ENCODE assay signal across 8 mouse cellular contexts in genomic region chr14:52198141-52198540, GRCm38 (mm10). TPM values are rescaled to one million over a fixed set of nuclear protein-coding genes. Genes with fewer than 3 reads are reported as not detected.
A peak's percentile ranks its signal among the peaks of the same experiment; 100 is the strongest.
DNase-seq lines count a peak whose midpoint lies in the region; ATAC-seq lines count a peak whose summit lies in the region.

No protein-coding gene starts in this region.

- H3K4me3 ChIP-seq in heart, embryonic 14.5 days (ENCODE audit: control insufficient read depth in 1 of 2, insufficient read depth in 1 of 2, low read depth in 1 of 2, low read length in 2 of 2): peak overlapping the region in 1 of 2 experiments; percentile 88; a peak in 2 of 4 replicates
- peak overlapping the region; percentile 100 for H3K4me3 ChIP-seq in hindbrain, embryonic 14.5 days (replicated peaks; ENCODE audit: low read length)
- peak overlapping the region; percentile 100 for H3K4me3 ChIP-seq in midbrain, embryonic 12.5 days

- H3K4me2 ChIP-seq in heart, embryonic 14.5 days (ENCODE audit: low read length): peak overlapping the region; percentile 88
- H3K4me2 ChIP-seq in hindbrain, embryonic 14.5 days (replicated peaks): peak overlapping the region; percentile 89
- H3K4me2 ChIP-seq in midbrain, embryonic 12.5 days (replicated peaks): peak overlapping the region; percentile 68

- no peaks in the 10 kb centered on the region for H3K27me3 ChIP-seq in heart, embryonic 14.5 days (ENCODE audit: control insufficient read depth, insufficient read depth, low read length)
- no peaks in the 10 kb centered on the region for H3K27me3 ChIP-seq in hindbrain, embryonic 14.5 days (ENCODE audit: control insufficient read depth, insufficient read depth, low read length)
- no peaks in the 10 kb centered on the region for H3K27me3 ChIP-seq in midbrain, embryonic 12.5 days

- peaks cover 2 to 15% of the 10 kb centered on the region in 2 experiments; a peak in 2 of 4 replicates for H3K4me1 ChIP-seq in heart, embryonic 14.5 days (ENCODE audit: control insufficient read depth in 2 of 2, insufficient read depth in 2 of 2, low read length in 2 of 2)
- peaks cover 19% of the 10 kb centered on the region for H3K4me1 ChIP-seq in hindbrain, embryonic 14.5 days (replicated peaks; ENCODE audit: control insufficient read depth, insufficient read depth, low read length)
- H3K4me1 ChIP-seq in midbrain, embryonic 12.5 days: peaks cover 15% of the 10 kb centered on the region

- H3K9ac ChIP-seq in heart, embryonic 14.5 days (ENCODE audit: low read length): peak overlapping the region; percentile 97
- peak overlapping the region; percentile 98; the same call in 1 of the 2 replicates for H3K9ac ChIP-seq in hindbrain, embryonic 14.5 days
- peak overlapping the region; percentile 98; the same call in 1 of the 2 replicates for H3K9ac ChIP-seq in midbrain, embryonic 12.5 days (replicated peaks)

- no peak for DNase-seq in heart, postnatal 25 days (ENCODE audit: low spot score)
- peak; percentile 18 for DNase-seq in NIH3T3 (ENCODE audit: low read depth)
- no peak for DNase-seq in hindbrain, embryonic 14.5 days (ENCODE audit: low spot score)
- no peak for DNase-seq in layer of hippocampus, postnatal 36 days
- DNase-seq in testis, postnatal 14 days (ENCODE audit: low spot score): no peak
- no peak for DNase-seq in adrenal gland, adult 2 months

- intact Hi-C loops in heart, postnatal 25 days (cut with DNase I): loop anchor here (5.0 kb wide), 1 partner anchor 91 kb away; no protein-coding TSS in a partner anchor

- H3K27ac ChIP-seq in heart, embryonic 14.5 days (replicated peaks in 1 of 2; ENCODE audit: control insufficient read depth in 1 of 2, insufficient read depth in 1 of 2, low read depth in 2 of 2, low read length in 2 of 2): 0 out of 4 replicates have a peak overlapping the region, but pooled peaks of 1 of the 2 experiments have one; percentile 30
- H3K27ac ChIP-seq in hindbrain, embryonic 14.5 days: 0 out of 2 replicates have a peak overlapping the region, but pooled peaks have one; percentile 97
- no peak overlapping the region; the same call in 1 of the 2 replicates for H3K27ac ChIP-seq in midbrain, embryonic 12.5 days (replicated peaks)

- WGBS in heart, embryonic 14.5 days: 37% methylated on average over 3 of the region's 3 CpGs
- WGBS in hindbrain, embryonic 14.5 days: 20% methylated on average over 3 of the region's 3 CpGs
- 21% methylated on average over 3 of the region's 3 CpGs for WGBS in midbrain, embryonic 12.5 days

- H3K36me3 ChIP-seq in heart, embryonic 14.5 days (ENCODE audit: control insufficient read depth, insufficient read depth, low read length): peaks cover 49% of the 10 kb centered on the region
- peaks cover 57% of the 10 kb centered on the region for H3K36me3 ChIP-seq in hindbrain, embryonic 14.5 days (replicated peaks; ENCODE audit: control insufficient read depth, insufficient read depth)
- H3K36me3 ChIP-seq in midbrain, embryonic 12.5 days: peaks cover 45% of the 10 kb centered on the region

- H3K9me3 ChIP-seq in heart, embryonic 14.5 days (ENCODE audit: control insufficient read depth, low read length): no peaks in the 10 kb centered on the region
- H3K9me3 ChIP-seq in hindbrain, embryonic 14.5 days (ENCODE audit: control insufficient read depth, low read length): no peaks in the 10 kb centered on the region
- no peaks in the 10 kb centered on the region for H3K9me3 ChIP-seq in midbrain, embryonic 12.5 days

- ATAC-seq in heart, embryonic 14.5 days (ENCODE audit: insufficient number of reproducible peaks, insufficient read depth, low FRiP score, low read depth): no peak
- no peak for ATAC-seq in hindbrain, embryonic 14.5 days (ENCODE audit: low FRiP score)
- ATAC-seq in midbrain, embryonic 12.5 days (ENCODE audit: low FRiP score, low read depth): no peak

RNA-seq across cellular contexts. Expression of gene Supt16, which starts 0.9 kb away (rescaled TPM):
- polyA plus RNA-seq in heart, embryonic 14.5 days (2014; fragmentation: Nextera tagmentation; extraction: Ambion mirVana): 30.2 and 36.6 TPM in 2 replicates
- total RNA-seq in heart, postnatal 25 days (2021): 10 to 100 TPM; 22.1 to 23.3 TPM
- 50.2 and 53.3 TPM in 2 replicates for polyA plus RNA-seq in hindbrain, embryonic 14.5 days (2014; fragmentation: Nextera tagmentation; extraction: Ambion mirVana)
- polyA plus RNA-seq in midbrain, embryonic 12.5 days (2016; fragmentation: Nextera tagmentation; extraction: Ambion mirVana): 75.2 and 82.9 TPM in 2 replicates
- 10 to 100 TPM; 52.2 to 53.9 TPM for total RNA-seq in layer of hippocampus, postnatal 36 days (2021)
- total RNA-seq in adrenal gland, adult 2 months (2021): 10 to 100 TPM; 48.2 to 55.7 TPM
- 3.6 and 4.6 TPM in 2 replicates for polyA plus RNA-seq in adrenal gland, adult 2 months (2012; rRNA removed)

RNA-seq across cellular contexts. Expression of gene Chd8, which starts 59.4 kb away (rescaled TPM):
- polyA plus RNA-seq in heart, embryonic 14.5 days (2014; fragmentation: Nextera tagmentation; extraction: Ambion mirVana): 28.2 and 30.3 TPM in 2 replicates
- total RNA-seq in heart, postnatal 25 days (2021): 10 to 100 TPM; 34.6 to 44.8 TPM
- 47.3 and 52.3 TPM in 2 replicates for polyA plus RNA-seq in hindbrain, embryonic 14.5 days (2014; fragmentation: Nextera tagmentation; extraction: Ambion mirVana)
- polyA plus RNA-seq in midbrain, embryonic 12.5 days (2016; fragmentation: Nextera tagmentation; extraction: Ambion mirVana): 62.1 and 62.5 TPM in 2 replicates
- 100 to 1,000 TPM; 123 to 143 TPM for total RNA-seq in layer of hippocampus, postnatal 36 days (2021)
- total RNA-seq in adrenal gland, adult 2 months (2021): 10 to 100 TPM; 70.7 to 79.1 TPM
- polyA plus RNA-seq in adrenal gland, adult 2 months (2012; rRNA removed): 21.8 and 26.7 TPM in 2 replicates
